Mouse (Mus musculus) kidney, embryonic 14.5 days (tissue): ENCODE measurements around the gene Slc25a33. TPM values are rescaled to one million over a fixed set of nuclear protein-coding genes. Genes with fewer than 3 reads are reported as not detected.

Experiments
- ATAC-seq: fragments of 200-750 bp; cut with Nextera tagmentation; 2 replicates; pipeline ENCODE4 v1.8.0; 2017; ENCODE audit warnings: moderate number of reproducible peaks, mild to moderate bottlenecking, moderate TSS enrichment, moderate library complexity; ENCODE audit not compliant: low FRiP score, low TSS enrichment
- H3K27ac ChIP-seq: fragments of 300-500 bp; sonication (generic); 2 replicates; pipeline ENCODE4 v1.5.1; 2014; ENCODE audit warnings: low read depth, mild to moderate bottlenecking, low read length, moderate library complexity, mixed read lengths
- H3K27me3 ChIP-seq: fragments of 300-500 bp; sonication (generic); 2 replicates; pipeline ENCODE4 v1.6.1; 2014; ENCODE audit warnings: mild to moderate bottlenecking, low read length; ENCODE audit not compliant: control insufficient read depth, insufficient read depth
- H3K36me3 ChIP-seq: fragments of 300-500 bp; sonication (generic); 2 replicates; pipeline ENCODE4 v1.6.1; 2014; ENCODE audit warnings: low read length, mixed read lengths; ENCODE audit not compliant: control insufficient read depth, insufficient read depth
- H3K4me1 ChIP-seq: fragments of 300-500 bp; sonication (generic); 2 replicates; pipeline ENCODE4 v1.6.1; 2014; ENCODE audit warnings: low read length, mixed read lengths; ENCODE audit not compliant: control insufficient read depth, insufficient read depth
- H3K4me2 ChIP-seq: fragments of 300-500 bp; sonication (generic); replicated peaks from 2 replicates; pipeline ENCODE4 v1.6.1; 2014; ENCODE audit warnings: low read depth, mild to moderate bottlenecking, low read length
- H3K4me3 ChIP-seq: fragments of 300-500 bp; sonication (generic); 2 replicates; pipeline ENCODE4 v1.5.1; 2014; ENCODE audit warnings: mild to moderate bottlenecking, low read length
- H3K9ac ChIP-seq: fragments of 300-500 bp; sonication (generic); 2 replicates; pipeline ENCODE4 v1.6.1; 2014; ENCODE audit warnings: low read depth, mild to moderate bottlenecking, low read length, moderate library complexity
- H3K9me3 ChIP-seq: fragments of 300-500 bp; sonication (generic); 2 replicates; pipeline ENCODE4 v1.6.1; 2016; ENCODE audit warnings: low read length; ENCODE audit not compliant: control insufficient read depth
- WGBS: fragments of 180-500 bp; shearing (Covaris S2); extraction: QIAGEN DNeasy Blood & Tissue Kit; methylation state at CpG from one replicate; pipeline ENCODE4 v1.1.7; 2014; 5-methylcytosine and 5-hydroxymethylcytosine counted together
- polyA plus RNA-seq: library from polyadenylated mRNA; unstranded; fragments of >200 nt; fragmentation: Nextera tagmentation; extraction: Ambion mirVana; gene quantifications from 2 replicates; pipeline ENCODE4 v1.2.1, GENCODE M21; 2014

The Slc25a33 gene
- polyA plus RNA-seq, 1 experiment from 2014 or later = 19.3 TPM

- Histone ChIP-seq H3K9ac (no peak overlapping the region), H3K4me2 (no peak overlapping the region), H3K9me3 (no peaks in the 10 kb centered on the region), H3K4me1 (peaks cover 24% of the 10 kb centered on the region), H3K36me3 (peaks cover 12% of the 10 kb centered on the region; the same call in 1 of the 2 replicates), H3K27me3 (no peaks in the 10 kb centered on the region), H3K27ac (no peak overlapping the region), H3K4me3 (no peak overlapping the region)
- 81% methylated on average over 5 of the region's 5 CpGs for WGBS
- ATAC-seq = no peak
These were observed 34.6 kb downstream of the Slc25a33 start for GRCm38 (mm10) chr4:149739478-149739877.

DNA sequence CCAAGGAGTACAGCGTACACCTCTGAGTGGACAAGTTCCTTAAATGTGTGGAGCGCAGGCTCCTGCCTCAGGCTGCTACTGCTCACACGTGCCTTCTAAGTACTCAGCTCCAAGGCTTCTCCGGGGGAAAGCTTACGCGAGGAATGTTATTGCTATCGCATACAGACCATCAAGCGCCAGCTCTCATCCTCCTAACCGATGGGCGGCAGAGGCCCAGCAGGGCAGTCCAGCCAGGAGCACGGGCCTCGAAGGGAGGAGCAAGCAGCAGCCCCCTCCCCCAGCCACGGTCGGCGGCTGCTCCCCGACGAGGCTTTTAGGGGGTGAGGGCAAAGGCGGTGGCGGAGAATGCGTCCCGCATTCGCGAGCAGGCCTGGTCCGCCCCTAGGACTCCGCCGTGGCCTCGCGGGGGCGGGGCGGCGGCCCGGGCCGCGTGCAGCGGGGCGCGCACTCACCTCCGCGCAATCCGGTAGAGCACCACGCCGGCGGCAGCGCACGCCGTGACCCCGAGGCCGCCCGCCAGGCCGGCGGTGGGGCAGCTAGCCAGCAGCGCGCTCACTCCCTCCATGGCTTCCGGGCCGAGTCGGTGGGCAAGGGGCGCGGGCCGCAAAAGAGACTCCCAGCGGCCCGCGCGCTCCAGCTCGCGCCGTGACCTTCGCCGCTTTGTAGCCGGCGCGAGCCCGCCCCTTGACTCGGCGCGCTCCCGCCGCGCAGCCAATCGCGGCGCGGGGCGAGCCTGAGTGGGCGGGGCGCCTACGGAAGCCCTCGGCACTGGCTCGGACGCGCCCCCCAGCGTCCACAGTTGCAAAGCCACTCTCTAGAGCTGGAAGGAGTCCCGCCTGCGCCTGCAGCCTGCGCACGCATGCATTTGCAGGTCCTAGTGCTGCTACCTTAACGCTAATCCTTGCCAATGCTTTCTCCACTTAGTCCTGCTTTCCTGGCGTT is 36.4 kb downstream of the Slc25a33 start, which contains the start of gene Tmem201:
TSS of gene Tmem201 (minus strand) at position 662 of the 942 bp plus-strand sequence.
- Histone ChIP-seq H3K4me1 (peaks cover 42% of the 10 kb centered on the region), H3K9me3 (no peaks in the 10 kb centered on the region), H3K36me3 (peaks cover 8% of the 10 kb centered on the region; the same call in 1 of the 2 replicates), H3K27me3 (no peaks in the 10 kb centered on the region), H3K4me2 (peak within 1 kb of the TSS; percentile 72), H3K27ac (peak within 1 kb of the TSS; percentile 60; the same call in 1 of the 2 replicates), H3K9ac (peak within 1 kb of the TSS; percentile 81), H3K4me3 (peak within 1 kb of the TSS; percentile 58)
- ATAC-seq = peak; percentile 88
- under 1% methylated on average over 80 of the region's 97 CpGs for WGBS

GRCm38 (mm10) chr4:149736581-149736980 is 37.5 kb downstream of the Slc25a33 start:
- Histone ChIP-seq H3K4me1 (peaks cover 46% of the 10 kb centered on the region), H3K27me3 (no peaks in the 10 kb centered on the region), H3K4me3 (peak overlapping the region; percentile 58), H3K9me3 (no peaks in the 10 kb centered on the region), H3K27ac (no peak overlapping the region), H3K36me3 (peaks cover 11% of the 10 kb centered on the region; the same call in 1 of the 2 replicates), H3K9ac (peak overlapping the region; percentile 81), H3K4me2 (peak overlapping the region; percentile 72)
- 47% methylated on average over 4 of the region's 4 CpGs for WGBS
- no peak for ATAC-seq

DNA sequence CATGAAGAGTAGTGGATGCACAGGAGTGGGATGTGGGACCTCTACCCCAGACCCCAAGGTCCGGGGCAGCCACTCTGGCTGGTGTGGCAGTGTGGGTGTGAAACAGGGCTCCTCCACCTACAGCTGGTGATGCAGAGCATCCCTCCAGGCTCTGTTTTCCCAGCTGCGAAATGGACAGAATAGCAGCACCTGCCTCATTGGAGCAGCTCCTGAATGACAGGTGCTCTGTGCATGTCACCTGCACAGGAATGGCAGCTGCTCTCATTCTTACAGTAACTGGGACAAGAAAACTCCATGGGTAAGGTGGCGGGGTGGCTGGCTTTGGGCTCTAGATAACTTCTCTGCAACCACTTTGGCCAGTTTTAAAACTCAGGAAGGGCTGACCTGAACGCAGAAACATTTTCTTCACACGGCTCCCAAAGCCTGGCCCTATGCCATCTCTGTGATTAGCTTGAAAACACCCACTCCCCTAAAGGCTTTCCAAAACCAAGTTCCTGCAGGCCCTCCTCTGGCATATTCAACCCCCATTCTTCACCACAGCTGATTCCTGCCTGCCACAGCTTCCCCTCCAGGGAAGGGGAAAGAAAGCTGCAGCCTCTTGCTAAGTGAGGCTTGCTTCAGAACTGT is 38.3 kb downstream of the Slc25a33 start:
- WGBS = 74% methylated on average over 5 of the region's 5 CpGs
- H3K4me2 ChIP-seq = peak overlapping the region; percentile 72; the same call in 1 of the 2 replicates
- H3K9ac ChIP-seq = no peak overlapping the region
- H3K9me3 ChIP-seq = no peaks in the 10 kb centered on the region
- no peaks in the 10 kb centered on the region for H3K27me3 ChIP-seq
- no peak overlapping the region for H3K27ac ChIP-seq
- ATAC-seq = no peak
- H3K4me3 ChIP-seq = peak overlapping the region; percentile 58; the same call in 1 of the 2 replicates
- H3K4me1 ChIP-seq = peaks cover 50% of the 10 kb centered on the region
- H3K36me3 ChIP-seq = peaks cover 15% of the 10 kb centered on the region

GRCm38 (mm10) chr4:149734730-149735475 is 39.2 kb downstream of the Slc25a33 start:
- no peak for ATAC-seq
- Histone ChIP-seq H3K27ac (no peak overlapping the region), H3K4me1 (peaks cover 53% of the 10 kb centered on the region), H3K27me3 (no peaks in the 10 kb centered on the region), H3K9me3 (no peaks in the 10 kb centered on the region), H3K9ac (no peak overlapping the region), H3K4me2 (no peak overlapping the region), H3K36me3 (peaks cover 20% of the 10 kb centered on the region), H3K4me3 (no peak overlapping the region)
- 77% methylated on average over 10 of the region's 10 CpGs for WGBS

DNA sequence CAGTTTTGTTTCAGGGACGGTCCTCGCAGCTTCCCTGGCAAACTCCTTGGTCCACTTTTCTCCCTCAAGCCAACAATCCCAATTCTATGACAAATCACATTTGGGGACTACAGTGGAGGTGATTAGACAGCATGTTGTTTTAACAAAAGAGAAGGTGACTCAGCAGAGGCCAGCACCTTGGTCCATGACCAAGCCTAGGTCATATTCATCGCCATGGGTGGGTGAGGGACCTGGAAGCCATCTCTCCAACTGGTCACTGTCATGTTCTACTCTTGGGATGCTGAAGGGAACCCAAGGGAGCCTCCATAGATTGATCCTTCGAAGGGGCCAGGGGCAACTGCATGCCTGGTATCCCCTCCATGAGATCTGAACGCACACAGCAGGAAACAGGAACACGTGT is 39.8 kb downstream of the Slc25a33 start:
- Histone ChIP-seq H3K27me3 (no peaks in the 10 kb centered on the region), H3K4me3 (no peak overlapping the region), H3K27ac (peak overlapping the region; percentile 31; the same call in 1 of the 2 replicates), H3K4me1 (peaks cover 53% of the 10 kb centered on the region), H3K4me2 (no peak overlapping the region), H3K36me3 (peaks cover 27% of the 10 kb centered on the region), H3K9me3 (no peaks in the 10 kb centered on the region), H3K9ac (0 out of 2 replicates have a peak overlapping the region, but pooled peaks have one; percentile 37)
- WGBS = 85% methylated on average over 6 of the region's 6 CpGs
- ATAC-seq = no peak

DNA sequence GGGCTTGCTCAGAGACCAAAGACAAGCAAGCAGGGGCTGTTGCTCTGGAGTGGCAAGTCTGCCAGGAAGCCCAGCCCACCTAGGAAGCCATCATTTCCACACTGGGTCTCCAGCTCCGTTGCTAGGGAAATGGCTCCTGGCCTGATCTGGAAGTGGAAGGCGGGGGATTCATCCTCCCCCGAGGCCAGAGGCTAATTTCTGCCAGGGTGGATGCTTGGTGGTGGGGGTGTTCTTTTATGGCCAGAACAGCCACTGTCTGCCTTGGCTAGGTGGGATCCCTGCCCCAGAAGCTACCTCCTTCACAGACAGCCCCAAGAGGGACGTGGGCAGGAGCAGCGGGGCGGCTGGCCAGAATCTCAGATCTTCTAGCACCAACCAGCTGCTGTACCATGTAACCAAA is 40.3 kb downstream of the Slc25a33 start:
- Histone ChIP-seq H3K4me2 (no peak overlapping the region; the same call in 1 of the 2 replicates), H3K9ac (0 out of 2 replicates have a peak overlapping the region, but pooled peaks have one; percentile 37), H3K4me3 (no peak overlapping the region), H3K36me3 (peaks cover 31% of the 10 kb centered on the region), H3K4me1 (peaks cover 53% of the 10 kb centered on the region), H3K9me3 (no peaks in the 10 kb centered on the region), H3K27me3 (no peaks in the 10 kb centered on the region), H3K27ac (peak overlapping the region; percentile 31; the same call in 1 of the 2 replicates)
- ATAC-seq = no peak
- 18% methylated on average over 6 of the region's 6 CpGs for WGBS

DNA sequence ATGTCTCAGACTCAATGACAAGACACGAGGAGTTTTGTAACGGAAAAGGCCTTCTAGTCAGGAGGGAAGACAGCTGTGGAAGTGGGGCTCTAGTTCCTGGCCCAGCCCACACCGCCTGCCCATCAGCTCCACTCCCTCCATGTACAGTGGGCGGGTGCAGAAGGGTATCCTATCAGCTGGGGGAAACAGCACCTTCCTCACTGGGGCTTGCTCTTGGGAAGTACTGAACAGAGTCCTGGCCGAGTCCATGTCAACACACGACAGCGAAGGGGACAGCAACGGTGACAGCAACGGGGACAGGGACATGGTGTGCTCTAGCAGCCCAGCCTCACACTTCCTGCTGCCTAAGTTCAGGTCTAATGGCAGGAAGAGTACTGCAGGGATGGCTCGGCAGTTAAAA is 41.3 kb downstream of the Slc25a33 start:
- no peak for ATAC-seq
- Histone ChIP-seq H3K9me3 (no peaks in the 10 kb centered on the region), H3K4me1 (peaks cover 50% of the 10 kb centered on the region), H3K27ac (no peak overlapping the region), H3K4me3 (no peak overlapping the region), H3K36me3 (peaks cover 39% of the 10 kb centered on the region), H3K9ac (no peak overlapping the region), H3K27me3 (no peaks in the 10 kb centered on the region), H3K4me2 (no peak overlapping the region)
- WGBS = 63% methylated on average over 10 of the region's 10 CpGs
